Mouse (Mus musculus): ENCODE measurements at regions not wholly inside any gene's neighbourhood (a gene's known extent, or its start where the extent isn't known, plus 50 kb on each side); places are given as distances from the start of the nearest gene placed in this dataset.

- TF ChIP-seq CTCF (IDR thresholded peaks at IDR 0.05; ENCODE audit: low read depth, low read length) = no peak
- TF ChIP-seq EP300 (IDR thresholded peaks at IDR 0.05; ENCODE audit: insufficient read depth, low read depth, low read length) = no peak
Observed at GRCm38 (mm10) chr11:117569566-117570101, 84.5 kb upstream of the Tnrc6c start.
